In the genomic region with DNA sequence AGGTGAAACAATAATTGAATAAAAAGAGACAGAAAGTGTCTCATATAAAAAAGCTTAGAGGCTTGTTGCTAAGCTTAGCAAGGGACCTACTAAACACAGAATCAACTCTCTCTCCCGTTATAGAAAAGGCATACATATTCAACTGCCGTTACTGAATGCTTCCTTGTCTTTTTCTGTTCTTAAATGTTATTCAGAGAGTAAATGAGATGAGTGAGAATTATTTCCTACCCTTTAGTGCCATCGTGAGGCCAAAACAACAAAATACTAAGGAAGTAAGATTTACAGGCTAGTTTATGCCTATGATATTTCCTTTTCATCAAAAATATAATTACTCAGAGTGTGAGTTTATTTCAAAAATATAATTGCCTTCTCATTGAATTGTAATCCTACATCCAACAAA, we compare ENCODE assay signal across 12 mouse cellular contexts.
A peak's percentile ranks its signal among the peaks of the same experiment; 100 is the strongest.
DNase-seq lines count a peak whose midpoint lies in the region; ATAC-seq and TF ChIP-seq lines count a peak whose summit lies in the region.
"Had no signal": no experiment of that assay in that cellular context is flagged by ENCODE, and none has a peak within 500 bp of the region (broad histone marks: within the 10 kb centered on the region; RNA-seq: fewer than 3 reads in every experiment).

No protein-coding gene starts in this region.

- DNase-seq in kidney, postnatal 0 days (ENCODE audit: low spot score): peak; percentile 31
- DNase-seq in kidney, adult 9 months: no peak
- DNase-seq in 3T3-L1 (ENCODE audit: low read depth, low spot score) (peak; percentile 69), 416B (ENCODE audit: low read depth) (peak; percentile 38)
- DNase-seq in brain, embryonic 14.5 days (ENCODE audit: low read depth): peak; percentile 82
- no peak for DNase-seq in adrenal gland, postnatal 4 days (ENCODE audit: low spot score in 2 of 2)
- DNase-seq in lung, postnatal 36 days: no peak
- DNase-seq in kidney, postnatal 25 days: no peak
- DNase-seq: gastrocnemius, postnatal 36 days; lung, postnatal 4 days; right cerebral cortex, postnatal 25 days had no signal

- H3K9me3 ChIP-seq in kidney, postnatal 0 days (replicated peaks; ENCODE audit: low read length): no peaks in the 10 kb centered on the region

- H3K4me1 ChIP-seq in kidney, postnatal 0 days (replicated peaks; ENCODE audit: insufficient read depth, low read length): no peaks in the 10 kb centered on the region

- peak; percentile 54 for TF ChIP-seq CTCF in kidney, postnatal 0 days (IDR thresholded peaks at IDR 0.05; ENCODE audit: low read depth)
- TF ChIP-seq CTCF in brain, embryonic 14.5 days (IDR thresholded peaks at IDR 0.05; ENCODE audit: borderline replicate concordance, extremely low read depth, insufficient read depth, insufficient read length): no peak

- H3K4me3 ChIP-seq in kidney, postnatal 0 days (replicated peaks; ENCODE audit: low read depth, low read length): no peak overlapping the region

- no peak overlapping the region for H3K4me2 ChIP-seq in kidney, postnatal 0 days (ENCODE audit: low read length)
- H3K4me2 ChIP-seq: liver, embryonic 11.5 days had no signal

- H3K9ac ChIP-seq in kidney, postnatal 0 days (ENCODE audit: low read depth, low read length): no peak overlapping the region

- TF ChIP-seq POLR2A in brain, embryonic 14.5 days (IDR thresholded peaks at IDR 0.05; ENCODE audit: borderline replicate concordance, extremely low read depth, insufficient read depth, insufficient read length, poor library complexity, severe bottlenecking): no peak

- H3K27ac ChIP-seq in kidney, postnatal 0 days: no peak overlapping the region

- H3K27me3 ChIP-seq in kidney, postnatal 0 days (ENCODE audit: insufficient read depth, low read length): no peaks in the 10 kb centered on the region

- WGBS in kidney, postnatal 0 days: 46% methylated on average over 3 of the region's 3 CpGs

- H3K36me3 ChIP-seq in kidney, postnatal 0 days (ENCODE audit: insufficient read depth, low read length): no peaks in the 10 kb centered on the region

- ATAC-seq in kidney, postnatal 0 days (replicated peaks; ENCODE audit: low FRiP score, low read depth): no peak

Comparison
In these comparisons a context has a peak if more than half of its experiments do, and no peak if none do; other contexts are left out.
1. DNase-seq: peak in kidney, postnatal 0 days (single experiment), 3T3-L1 (single experiment), 416B (single experiment) and brain, embryonic 14.5 days (single experiment); none in kidney, adult 9 months (single experiment), adrenal gland, postnatal 4 days (0 of 2), lung, postnatal 36 days (single experiment) and kidney, postnatal 25 days (0 of 2).